Mouse (Mus musculus) kidney, postnatal 14 days (tissue): ENCODE data around the gene Clmn.
"Not testable (repeated sequence)": the region's sequence is repeated elsewhere in the genome, so short reads cannot be mapped to it uniquely, and the experiment has no call there.

Source experiments
- DNase-seq: peaks from one replicate; pipeline ENCODE4 v3.0.0; 2022; ENCODE audit warnings: mixed read lengths

Clmn gene

DNA sequence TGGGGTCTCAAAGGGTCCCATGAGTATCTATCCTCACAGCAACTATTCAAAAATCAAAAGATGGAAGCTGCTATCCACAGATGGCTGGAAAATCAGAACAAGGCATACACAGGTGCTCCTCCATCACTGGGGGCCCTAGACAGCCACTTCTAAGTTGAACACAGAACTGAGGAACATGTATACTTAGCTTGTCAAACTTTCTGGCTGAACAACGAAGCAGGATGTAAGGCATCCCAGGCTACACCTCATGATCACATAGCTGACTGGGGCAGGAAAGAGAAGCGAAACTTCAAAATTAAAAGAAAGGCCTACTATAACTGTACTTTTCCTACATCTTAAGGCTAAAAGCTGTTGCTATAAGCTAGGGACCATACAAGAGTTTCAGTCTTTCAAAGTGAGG lies 115.9 kb downstream of the Clmn start:
- DNase-seq: no peak

DNA sequence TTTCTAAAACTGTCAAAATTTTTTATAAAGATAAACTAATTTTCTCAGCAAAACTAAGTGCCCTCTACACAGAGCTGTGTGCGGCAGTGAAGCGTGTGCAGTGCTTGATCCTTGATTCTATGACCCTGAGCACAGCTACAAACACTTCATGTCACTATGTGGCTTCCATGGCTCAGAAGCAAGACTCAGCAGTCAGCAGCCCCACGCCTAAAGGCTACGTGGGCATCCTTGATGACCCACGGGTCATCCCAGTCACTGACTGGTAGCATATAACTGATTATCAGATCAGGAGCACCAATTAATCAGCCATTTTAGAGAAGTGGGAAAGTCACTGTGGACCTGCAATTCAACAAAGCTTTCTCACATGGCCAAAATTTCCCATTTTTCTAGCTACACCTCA lies 117.6 kb downstream of the Clmn start:
- no peak for DNase-seq

DNA sequence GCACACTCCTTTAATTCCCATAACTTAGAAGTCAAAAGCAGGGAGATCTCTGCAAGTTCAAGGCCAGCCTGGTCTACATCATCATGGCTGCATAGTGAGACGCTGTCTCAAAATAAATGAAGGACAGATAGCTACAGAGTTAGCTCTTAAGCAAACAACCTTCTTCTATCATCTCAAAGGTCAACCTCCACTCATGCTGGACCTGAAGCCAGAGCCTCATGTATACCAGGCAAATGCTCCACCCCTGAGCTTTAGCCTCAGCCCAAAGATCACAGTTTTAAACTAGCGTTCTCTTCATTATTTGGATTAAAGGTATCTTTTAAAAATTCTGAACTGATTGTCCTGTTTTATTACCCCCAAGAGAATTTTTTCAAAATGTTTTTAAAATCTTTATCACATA lies 118.3 kb downstream of the Clmn start:
- DNase-seq: no peak

DNA sequence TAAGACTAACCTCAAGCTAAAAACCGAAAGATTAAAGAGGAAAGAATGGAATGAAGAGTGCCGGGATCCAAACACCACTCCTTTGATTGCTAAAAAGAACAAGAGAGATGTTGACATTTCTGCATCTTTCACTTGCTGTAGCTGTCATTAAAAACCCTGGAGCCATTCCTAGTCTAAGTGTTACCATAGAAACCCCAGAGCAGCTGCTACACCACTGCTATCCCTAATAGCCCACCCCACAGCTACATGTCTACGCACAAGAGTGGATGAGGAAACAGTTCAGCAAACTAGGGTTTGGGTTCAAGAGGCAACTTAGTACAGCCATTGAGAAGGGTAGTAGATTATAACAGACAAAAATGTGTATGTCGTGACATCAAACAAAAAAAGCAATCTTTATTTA lies 121.2 kb downstream of the Clmn start:
- DNase-seq: no peak

DNA sequence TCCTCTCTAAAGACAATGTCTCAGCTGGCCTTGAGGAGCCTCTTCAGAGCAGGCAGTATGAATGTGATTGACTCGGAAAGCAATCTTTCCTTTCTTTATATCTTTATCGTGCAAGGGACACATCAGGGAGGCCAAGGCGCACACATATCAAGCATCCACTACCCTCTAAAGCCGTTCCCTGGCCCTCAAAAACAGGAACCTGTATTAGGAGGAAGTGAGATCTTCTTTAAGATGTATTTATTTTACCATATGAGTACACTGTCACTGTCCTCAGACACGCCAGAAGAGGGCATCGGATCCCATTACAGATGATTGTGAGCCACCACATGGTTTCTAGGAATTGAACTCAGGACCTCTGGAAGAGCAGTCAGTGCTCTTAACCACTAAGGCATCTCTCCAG lies 122.6 kb downstream of the Clmn start:
- no peak for DNase-seq

DNA sequence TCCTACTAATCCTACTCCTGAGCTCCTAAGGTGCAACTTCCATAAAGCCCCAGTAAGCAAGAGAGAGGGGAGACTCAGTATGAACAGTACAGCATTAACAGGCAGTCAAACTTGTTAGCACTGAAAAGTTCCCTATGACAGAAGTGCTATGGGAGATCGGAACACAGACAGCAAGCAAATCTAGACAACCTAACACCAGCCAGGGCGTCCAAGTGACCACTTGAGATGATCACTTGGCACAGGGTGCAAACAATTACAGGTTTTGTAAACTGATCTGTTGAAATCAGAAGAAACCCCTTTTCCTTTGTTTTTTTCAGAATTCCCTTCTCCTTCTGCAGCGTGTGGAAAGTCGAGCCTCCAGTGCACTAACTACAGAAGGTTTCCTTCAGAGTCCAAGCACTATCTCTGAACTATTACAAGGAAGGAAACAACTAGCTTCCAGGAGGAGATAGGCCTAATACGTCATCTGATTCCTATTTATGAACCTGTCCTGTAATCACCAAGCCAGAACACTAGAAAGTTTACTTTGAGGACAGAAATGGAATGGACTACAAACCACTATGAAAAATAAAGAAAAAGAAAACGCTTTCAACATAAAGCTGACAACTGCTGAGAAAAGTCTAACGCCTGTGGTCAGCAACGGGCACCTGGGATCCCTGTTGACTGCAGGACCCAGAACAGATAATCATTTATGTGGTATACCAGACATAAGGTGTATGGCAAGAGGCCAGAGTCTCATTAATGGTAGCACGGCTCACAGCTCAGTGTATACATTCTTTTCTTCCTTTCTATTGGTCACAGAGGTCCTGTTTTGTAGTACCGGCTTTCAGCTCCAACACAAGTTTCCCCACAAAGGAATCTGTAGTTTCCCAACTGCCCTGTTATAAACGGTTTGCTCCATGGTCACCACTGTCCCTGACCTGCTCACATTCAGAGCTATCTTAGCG lies 123.8 kb downstream of the Clmn start:
- DNase-seq: no peak

GRCm38 (mm10) chr12:104738931-104739330 lies 125.9 kb downstream of the Clmn start:
- no peak for DNase-seq

DNA sequence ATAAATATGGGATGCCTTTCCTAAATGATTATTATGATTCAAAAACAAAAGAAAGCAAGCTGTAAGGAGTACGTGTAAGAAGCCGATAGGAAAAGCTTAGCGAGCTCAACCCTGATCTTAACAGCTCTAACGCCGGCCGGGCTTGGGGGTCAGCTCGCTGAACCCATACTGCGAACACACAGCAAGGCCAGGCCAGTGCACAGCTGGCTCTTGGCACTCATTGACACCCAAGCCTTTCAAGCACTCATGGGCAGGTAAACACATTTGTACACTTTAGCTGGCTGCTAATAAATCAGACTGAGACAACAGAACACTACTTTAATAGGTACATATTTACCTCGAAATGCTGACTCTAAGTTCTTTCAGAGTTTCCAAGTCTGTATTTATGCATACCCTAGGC lies 126.4 kb downstream of the Clmn start:
- peak; percentile 37 for DNase-seq

- DNase-seq: no peak
Measured at GRCm38 (mm10) chr12:104737666-104738065, 127.2 kb downstream of the Clmn start.

DNA sequence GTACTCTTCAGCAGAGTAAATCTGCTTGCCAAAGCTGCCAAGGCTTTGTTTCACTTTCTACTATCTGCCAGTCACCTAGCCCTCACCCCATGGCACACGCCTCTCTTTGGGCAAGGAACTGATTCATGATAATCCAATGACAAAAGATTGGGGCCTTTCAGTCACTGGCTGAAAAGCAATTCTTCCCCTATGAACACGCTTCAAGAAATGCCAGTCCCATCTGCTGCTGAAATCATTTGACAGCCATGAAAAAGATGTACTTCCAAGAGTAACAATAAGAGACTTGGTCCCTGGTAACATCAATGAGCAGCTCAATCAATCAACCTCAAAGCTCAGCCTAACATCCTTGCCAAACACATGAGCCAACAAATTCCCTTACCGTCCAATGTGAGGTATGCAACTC lies 128.9 kb downstream of the Clmn start:
- DNase-seq: no peak

GRCm38 (mm10) chr12:104733165-104733564 lies 131.7 kb downstream of the Clmn start:
- DNase-seq: no peak

DNA sequence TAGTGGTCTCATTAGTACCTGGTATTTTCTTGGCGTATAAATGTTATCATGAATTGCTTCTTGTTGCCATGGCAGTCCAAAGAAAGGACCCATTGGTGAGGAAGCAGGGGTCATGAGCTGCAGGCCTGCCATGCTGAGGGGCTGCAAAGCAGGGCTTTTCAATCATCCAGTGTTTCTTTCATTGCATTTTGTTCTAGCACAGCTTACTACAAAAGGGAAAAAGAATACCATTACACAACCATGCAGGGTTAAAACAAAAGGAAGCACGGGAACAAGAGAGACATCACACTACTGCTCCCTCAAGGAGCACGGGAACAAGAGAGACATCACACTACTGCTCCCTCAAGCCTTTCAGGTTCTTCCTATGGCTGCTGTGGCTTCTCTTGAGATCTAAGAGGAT lies 133.1 kb downstream of the Clmn start:
- DNase-seq: no peak

- not testable (repeated sequence) for DNase-seq
Measured at GRCm38 (mm10) chr12:104726436-104726835, 138.4 kb downstream of the Clmn start.

GRCm38 (mm10) chr12:104722056-104722455 lies 142.8 kb downstream of the Clmn start:
- DNase-seq: no peak

DNA sequence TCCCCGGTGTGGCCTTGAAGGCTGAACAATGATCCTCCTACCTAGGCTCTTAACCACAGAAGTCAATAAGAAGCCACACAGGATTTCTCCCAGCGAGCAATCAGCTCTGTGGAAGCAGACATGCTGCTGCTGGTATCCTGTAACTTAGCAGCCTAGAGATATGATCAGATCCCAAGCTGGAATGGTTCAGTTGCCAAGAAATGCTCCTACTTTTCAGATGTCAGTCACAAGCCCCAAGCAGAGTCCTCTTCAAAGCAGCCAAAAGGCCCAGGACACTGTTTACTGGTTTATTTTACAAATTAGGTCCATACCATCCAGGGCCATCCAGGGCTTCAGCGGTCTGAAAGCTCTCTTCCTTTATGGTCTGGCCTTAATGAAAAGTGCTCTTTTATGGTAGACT lies 143.9 kb downstream of the Clmn start:
- no peak for DNase-seq

GRCm38 (mm10) chr12:104718956-104719355 lies 145.9 kb downstream of the Clmn start:
- DNase-seq: no peak

DNA sequence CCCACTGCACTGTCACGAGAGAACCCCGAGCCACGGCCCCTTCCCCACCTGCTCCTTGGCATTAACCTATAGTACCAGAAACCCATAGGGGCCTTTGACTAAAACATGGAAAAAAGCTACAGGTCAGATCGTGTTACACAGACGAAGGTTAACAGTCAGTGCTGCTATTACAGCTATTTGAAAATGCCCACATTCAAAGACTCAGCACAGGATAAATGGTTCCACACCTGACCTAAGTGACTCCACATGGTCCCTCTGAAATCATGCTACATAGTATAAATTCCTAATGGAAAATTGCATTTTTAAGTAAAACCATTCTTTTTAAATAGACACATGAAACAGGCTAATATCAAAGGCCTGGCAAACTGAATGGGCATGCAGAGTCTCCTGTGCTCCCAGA lies 148.5 kb downstream of the Clmn start:
- DNase-seq: no peak

GRCm38 (mm10) chr12:104715453-104715852 lies 149.4 kb downstream of the Clmn start:
- DNase-seq: no peak
